Mouse (Mus musculus): ENCODE measurements at regions not wholly inside any gene's neighbourhood (a gene's known extent, or its start where the extent isn't known, plus 50 kb on each side); places are given as distances from the start of the nearest gene placed in this dataset.

- Histone ChIP-seq H3K27ac (0 out of 2 replicates have a peak overlapping the region, but pooled peaks have one; percentile 22), H3K9me3 (replicated peaks) (no peaks in the 10 kb centered on the region), H3K27me3 (ENCODE audit: low read depth, poor library complexity, severe bottlenecking) (no peaks in the 10 kb centered on the region), H3K36me3 (no peaks in the 10 kb centered on the region), H3K4me3 (no peak overlapping the region), H3K4me1 (peaks cover 3% of the 10 kb centered on the region; the same call in 1 of the 2 replicates)
- no peak for DNase-seq (ENCODE audit: low spot score)
- WGBS, result 85% methylated on average over 5 of the region's 5 CpGs
These were observed 81.7 kb upstream of the Id2 start for GRCm38 (mm10) chr12:25178491-25179115.

GRCm38 (mm10) chr12:25177827-25178226 is 80.9 kb upstream of the Id2 start:
- Histone ChIP-seq H3K27ac (no peak overlapping the region), H3K4me1 (peaks cover 3% of the 10 kb centered on the region; the same call in 1 of the 2 replicates), H3K4me3 (no peak overlapping the region), H3K36me3 (no peaks in the 10 kb centered on the region), H3K27me3 (ENCODE audit: low read depth, poor library complexity, severe bottlenecking) (no peaks in the 10 kb centered on the region), H3K9me3 (replicated peaks) (no peaks in the 10 kb centered on the region)
- DNase-seq (ENCODE audit: low spot score), result no peak
- WGBS, result 83% methylated on average over 3 of the region's 3 CpGs

GRCm38 (mm10) chr12:25176565-25176964 is 79.6 kb upstream of the Id2 start:
- H3K9me3 ChIP-seq (replicated peaks), result no peaks in the 10 kb centered on the region
- no peak for DNase-seq (ENCODE audit: low spot score)
- H3K36me3 ChIP-seq, result no peaks in the 10 kb centered on the region
- H3K4me3 ChIP-seq, result no peak overlapping the region
- H3K4me1 ChIP-seq, result peaks cover 3% of the 10 kb centered on the region; the same call in 1 of the 2 replicates
- H3K27me3 ChIP-seq (ENCODE audit: low read depth, poor library complexity, severe bottlenecking), result no peaks in the 10 kb centered on the region
- 86% methylated on average over 3 of the region's 3 CpGs for WGBS
- H3K27ac ChIP-seq, result no peak overlapping the region

GRCm38 (mm10) chr12:25173064-25173463 is 76.1 kb upstream of the Id2 start:
- H3K9me3 ChIP-seq (replicated peaks), result no peaks in the 10 kb centered on the region
- DNase-seq (ENCODE audit: low spot score), result no peak
- no peak overlapping the region for H3K4me3 ChIP-seq
- H3K27me3 ChIP-seq (ENCODE audit: low read depth, poor library complexity, severe bottlenecking), result no peaks in the 10 kb centered on the region
- peaks cover 3% of the 10 kb centered on the region; the same call in 1 of the 2 replicates for H3K4me1 ChIP-seq
- 85% methylated on average over 6 of the region's 6 CpGs for WGBS
- H3K27ac ChIP-seq, result no peak overlapping the region
- H3K36me3 ChIP-seq, result no peaks in the 10 kb centered on the region

GRCm38 (mm10) chr12:25172450-25172849 is 75.5 kb upstream of the Id2 start:
- Histone ChIP-seq H3K36me3 (no peaks in the 10 kb centered on the region), H3K27me3 (ENCODE audit: low read depth, poor library complexity, severe bottlenecking) (no peaks in the 10 kb centered on the region), H3K9me3 (replicated peaks) (no peaks in the 10 kb centered on the region), H3K27ac (no peak overlapping the region), H3K4me1 (peaks cover 9% of the 10 kb centered on the region; the same call in 1 of the 2 replicates), H3K4me3 (no peak overlapping the region)
- WGBS, result 86% methylated on average over 4 of the region's 4 CpGs
- no peak for DNase-seq (ENCODE audit: low spot score)

- H3K4me1 ChIP-seq, result peaks cover 7% of the 10 kb centered on the region; the same call in 1 of the 2 replicates
- no peak overlapping the region for H3K27ac ChIP-seq
- H3K27me3 ChIP-seq (ENCODE audit: low read depth, poor library complexity, severe bottlenecking), result no peaks in the 10 kb centered on the region
- H3K9me3 ChIP-seq (replicated peaks), result no peaks in the 10 kb centered on the region
- no peak for DNase-seq (ENCODE audit: low spot score)
- no peaks in the 10 kb centered on the region for H3K36me3 ChIP-seq
- WGBS, result 92% methylated on average over 3 of the region's 3 CpGs
- no peak overlapping the region for H3K4me3 ChIP-seq
These were observed 72.7 kb upstream of the Id2 start for GRCm38 (mm10) chr12:25169611-25170010.

GRCm38 (mm10) chr12:25168213-25168545 is 71.2 kb upstream of the Id2 start:
- H3K9me3 ChIP-seq (replicated peaks), result no peaks in the 10 kb centered on the region
- H3K4me1 ChIP-seq, result peaks cover 13% of the 10 kb centered on the region
- WGBS, result 90% methylated on average over 5 of the region's 5 CpGs
- DNase-seq (ENCODE audit: low spot score), result no peak
- peak overlapping the region; percentile 26; the same call in 1 of the 2 replicates for H3K27ac ChIP-seq
- H3K4me3 ChIP-seq, result no peak overlapping the region
- no peaks in the 10 kb centered on the region for H3K27me3 ChIP-seq (ENCODE audit: low read depth, poor library complexity, severe bottlenecking)
- H3K36me3 ChIP-seq, result no peaks in the 10 kb centered on the region

GRCm38 (mm10) chr12:25167504-25168212 is 70.7 kb upstream of the Id2 start:
- Histone ChIP-seq H3K27me3 (ENCODE audit: low read depth, poor library complexity, severe bottlenecking) (no peaks in the 10 kb centered on the region), H3K36me3 (no peaks in the 10 kb centered on the region), H3K27ac (peak overlapping the region; percentile 26; the same call in 1 of the 2 replicates), H3K4me3 (no peak overlapping the region), H3K4me1 (peaks cover 14% of the 10 kb centered on the region), H3K9me3 (replicated peaks) (no peaks in the 10 kb centered on the region)
- DNase-seq (ENCODE audit: low spot score), result no peak
- WGBS, result 75% methylated on average over 12 of the region's 12 CpGs

- H3K4me3 ChIP-seq, result no peak overlapping the region
- 73% methylated on average over 2 of the region's 2 CpGs for WGBS
- H3K36me3 ChIP-seq, result no peaks in the 10 kb centered on the region
- H3K27ac ChIP-seq, result no peak overlapping the region
- no peaks in the 10 kb centered on the region for H3K27me3 ChIP-seq (ENCODE audit: low read depth, poor library complexity, severe bottlenecking)
- DNase-seq (ENCODE audit: low spot score), result no peak
- no peaks in the 10 kb centered on the region for H3K9me3 ChIP-seq (replicated peaks)
- peaks cover 14% of the 10 kb centered on the region for H3K4me1 ChIP-seq
These were observed 69.6 kb upstream of the Id2 start for GRCm38 (mm10) chr12:25166525-25166924.

- Histone ChIP-seq H3K27me3 (ENCODE audit: low read depth, poor library complexity, severe bottlenecking) (no peaks in the 10 kb centered on the region), H3K36me3 (no peaks in the 10 kb centered on the region), H3K4me3 (no peak overlapping the region), H3K27ac (peak overlapping the region; percentile 47; the same call in 1 of the 2 replicates), H3K4me1 (peaks cover 14% of the 10 kb centered on the region), H3K9me3 (replicated peaks) (no peaks in the 10 kb centered on the region)
- DNase-seq (ENCODE audit: low spot score), result no peak
- 92% methylated on average over 3 of the region's 3 CpGs for WGBS
These were observed 68.7 kb upstream of the Id2 start for GRCm38 (mm10) chr12:25165650-25166049.

- no peak for DNase-seq (ENCODE audit: low spot score)
- Histone ChIP-seq H3K27ac (no peak overlapping the region), H3K4me3 (no peak overlapping the region), H3K27me3 (ENCODE audit: low read depth, poor library complexity, severe bottlenecking) (no peaks in the 10 kb centered on the region), H3K9me3 (replicated peaks) (no peaks in the 10 kb centered on the region), H3K4me1 (peaks cover 16% of the 10 kb centered on the region), H3K36me3 (no peaks in the 10 kb centered on the region)
- WGBS, result 77% methylated on average over 1 of the region's 1 CpGs
These were observed 67.8 kb upstream of the Id2 start for GRCm38 (mm10) chr12:25164724-25165123.

- Histone ChIP-seq H3K27me3 (ENCODE audit: low read depth, poor library complexity, severe bottlenecking) (no peaks in the 10 kb centered on the region), H3K27ac (no peak overlapping the region), H3K4me1 (peaks cover 18% of the 10 kb centered on the region), H3K36me3 (no peaks in the 10 kb centered on the region), H3K4me3 (no peak overlapping the region), H3K9me3 (replicated peaks) (no peaks in the 10 kb centered on the region)
- DNase-seq (ENCODE audit: low spot score), result no peak
- WGBS, result 44% methylated on average over 6 of the region's 6 CpGs
These were observed 66.6 kb upstream of the Id2 start for GRCm38 (mm10) chr12:25163541-25163940.

- no peaks in the 10 kb centered on the region for H3K9me3 ChIP-seq (replicated peaks)
- WGBS, result 80% methylated on average over 6 of the region's 6 CpGs
- no peaks in the 10 kb centered on the region for H3K36me3 ChIP-seq
- H3K27ac ChIP-seq, result no peak overlapping the region
- H3K4me3 ChIP-seq, result no peak overlapping the region
- H3K4me1 ChIP-seq, result peaks cover 16% of the 10 kb centered on the region
- H3K27me3 ChIP-seq (ENCODE audit: low read depth, poor library complexity, severe bottlenecking), result no peaks in the 10 kb centered on the region
- DNase-seq (ENCODE audit: low spot score), result no peak
These were observed 65.9 kb upstream of the Id2 start for GRCm38 (mm10) chr12:25162843-25163242.
